Comparison of ENCODE assay signal across 31 mouse cellular contexts in genomic region chr11:72273341-72273740, GRCm38 (mm10). TPM values are rescaled to one million over a fixed set of nuclear protein-coding genes. Genes with fewer than 3 reads are reported as not detected.
DNase-seq lines count a peak whose midpoint lies in the region; ATAC-seq and TF ChIP-seq lines count a peak whose summit lies in the region.
"Had no signal": no experiment of that assay in that cellular context is flagged by ENCODE, and none has a peak within 500 bp of the region (broad histone marks: within the 10 kb centered on the region; RNA-seq: fewer than 3 reads in every experiment).

No protein-coding gene starts in this region.

- no peak for TF ChIP-seq POLR2A in brain, embryonic 14.5 days (IDR thresholded peaks at IDR 0.05; ENCODE audit: borderline replicate concordance, extremely low read depth, insufficient read depth, insufficient read length, poor library complexity, severe bottlenecking)

- H3K9me3 ChIP-seq in heart, embryonic 10.5 days = no peaks in the 10 kb centered on the region
- H3K9me3 ChIP-seq: embryonic facial prominence, embryonic 13.5 days; embryonic facial prominence, embryonic 15.5 days; forebrain, embryonic 10.5 days; forebrain, embryonic 13.5 days; forebrain, embryonic 15.5 days; G1E had no signal

- no peak for TF ChIP-seq CTCF in brain, embryonic 14.5 days (IDR thresholded peaks at IDR 0.05; ENCODE audit: borderline replicate concordance, extremely low read depth, insufficient read depth, insufficient read length)

- ATAC-seq in frontal cortex, adult (ENCODE audit: low TSS enrichment) = peak; percentile 47
- no peak for ATAC-seq in CD4-positive, CD25-positive, alpha-beta regulatory T cell, adult 4 months
- ATAC-seq: activated CD4-positive, CD25-positive, alpha-beta regulatory T cell, adult 4 months; forebrain, embryonic 13.5 days; forebrain, embryonic 15.5 days; Patski had no signal

- peaks cover 8% of the 10 kb centered on the region for H3K4me1 ChIP-seq in heart, embryonic 10.5 days
- H3K4me1 ChIP-seq: embryonic facial prominence, embryonic 13.5 days; embryonic facial prominence, embryonic 15.5 days; forebrain, embryonic 10.5 days; forebrain, embryonic 13.5 days; forebrain, embryonic 15.5 days had no signal

- H3K27me3 ChIP-seq in heart, embryonic 10.5 days (ENCODE audit: insufficient read depth, poor library complexity, severe bottlenecking) = peaks cover 9% of the 10 kb centered on the region
- H3K27me3 ChIP-seq: forebrain, embryonic 15.5 days had no signal

- H3K4me3 ChIP-seq in heart, embryonic 10.5 days = no peak overlapping the region
- H3K4me3 ChIP-seq: embryonic facial prominence, embryonic 13.5 days; embryonic facial prominence, embryonic 15.5 days; erythroblast, embryonic 14.5 days; forebrain, embryonic 10.5 days; forebrain, embryonic 13.5 days; forebrain, embryonic 15.5 days had no signal

- H3K27ac ChIP-seq in heart, embryonic 10.5 days = no peak overlapping the region
- H3K27ac ChIP-seq: embryonic facial prominence, embryonic 13.5 days; embryonic facial prominence, embryonic 15.5 days; forebrain, embryonic 10.5 days; forebrain, embryonic 13.5 days; forebrain, embryonic 15.5 days had no signal

- peak; percentile 49 for DNase-seq in cerebellum, postnatal 10 days
- DNase-seq in cerebellum, postnatal 36 days = no peak
- DNase-seq in frontal cortex, postnatal 10 days (ENCODE audit: low spot score in 2 of 2) = no peak
- DNase-seq in heart, embryonic 10.5 days (ENCODE audit: low spot score) = peak; percentile 51
- no peak for DNase-seq in heart, adult 18-20 months
- peak; percentile 3 for DNase-seq in brain, embryonic 14.5 days (ENCODE audit: low read depth)
- DNase-seq: adrenal gland, adult 8-10 months; adrenal gland, postnatal 25 days; cerebellum, adult 11 months; cerebellum, adult 18-20 months; cerebellum, adult 8-10 months; cerebellum, adult 9-11 months; cerebellum, postnatal 25 days; embryo, embryonic 11 days had no signal

- no peaks in the 10 kb centered on the region for H3K36me3 ChIP-seq in heart, embryonic 10.5 days
- H3K36me3 ChIP-seq: embryonic facial prominence, embryonic 13.5 days; embryonic facial prominence, embryonic 15.5 days; forebrain, embryonic 10.5 days; forebrain, embryonic 15.5 days; G1E had no signal

- 63% methylated on average over 3 of the region's 3 CpGs for WGBS in heart, embryonic 10.5 days

RNA-seq across cellular contexts. Expression of gene Slc13a5, which starts 6.3 kb away (rescaled TPM):
- polyA plus RNA-seq in heart, embryonic 10.5 days (2016; fragmentation: Nextera tagmentation; extraction: Ambion mirVana) = 0.18 and 0.26 TPM in 2 replicates
- total RNA-seq in heart, adult 18-20 months (2021) = not detected
- 0.93 and 2.8 TPM in 2 replicates for polyA plus RNA-seq in brain, embryonic 14.5 days (2012; rRNA removed)
- polyA plus RNA-seq in CD4-positive, CD25-positive, alpha-beta regulatory T cell, adult 4 months (2017; shearing (Covaris generic)) = not detected
- total RNA-seq: adrenal gland, adult 18-20 months; CH12.LX; common myeloid progenitor, adult 5-6 weeks had no signal
- polyA plus RNA-seq: activated CD4-positive, CD25-positive, alpha-beta regulatory T cell, adult 4 months; embryonic facial prominence, embryonic 11.5 days; erythroblast, embryonic 14.5 days; forebrain, embryonic 10.5 days; G1E had no signal

RNA-seq across cellular contexts. Expression of gene Xaf1, which starts 28.1 kb away (rescaled TPM):
- 1.5 and 1.6 TPM in 2 replicates for polyA plus RNA-seq in heart, embryonic 10.5 days (2016; fragmentation: Nextera tagmentation; extraction: Ambion mirVana)
- 10 to 100 TPM in 1 of 2 experiments, 1 to 10 TPM in 1; 9.5 to 10.5 TPM for total RNA-seq in heart, adult 18-20 months (2021)
- 0.62 and 1.4 TPM in 2 replicates for polyA plus RNA-seq in brain, embryonic 14.5 days (2012; rRNA removed)
- polyA plus RNA-seq in CD4-positive, CD25-positive, alpha-beta regulatory T cell, adult 4 months (2017; shearing (Covaris generic)) = 100 to 1,000 TPM in 1 of 2 experiments, 10 to 100 TPM in 1; 97.3 to 116 TPM
- polyA plus RNA-seq: erythroblast, embryonic 14.5 days had no signal

RNA-seq across cellular contexts. Expression of gene Fbxo39, which starts 40.9 kb away (rescaled TPM):
- polyA plus RNA-seq in heart, embryonic 10.5 days (2016; fragmentation: Nextera tagmentation; extraction: Ambion mirVana) = not detected in 2 replicates
- not detected for total RNA-seq in heart, adult 18-20 months (2021)
- polyA plus RNA-seq in brain, embryonic 14.5 days (2012; rRNA removed) = not detected in 2 replicates
- under 1 TPM in 1 of 2 experiments, not detected in 1; 0.96 TPM for polyA plus RNA-seq in CD4-positive, CD25-positive, alpha-beta regulatory T cell, adult 4 months (2017; shearing (Covaris generic))
- total RNA-seq: adrenal gland, adult 18-20 months; adrenal gland, adult 8-10 months; adrenal gland, postnatal 4 days; CH12.LX; common myeloid progenitor, adult 5-6 weeks had no signal
- polyA plus RNA-seq: C2C12; embryonic facial prominence, embryonic 11.5 days; embryonic facial prominence, embryonic 13.5 days; embryonic facial prominence, embryonic 15.5 days; erythroblast, embryonic 14.5 days; forebrain, embryonic 10.5 days; forebrain, embryonic 13.5 days; forebrain, embryonic 15.5 days; G1E; Patski had no signal

RNA-seq across cellular contexts. Expression of gene Med31, which starts 57.9 kb away (rescaled TPM):
- 26.9 and 36.9 TPM in 2 replicates for polyA plus RNA-seq in heart, embryonic 10.5 days (2016; fragmentation: Nextera tagmentation; extraction: Ambion mirVana)
- total RNA-seq in heart, adult 18-20 months (2021) = 10 to 100 TPM; 10.4 to 10.7 TPM
- polyA plus RNA-seq in brain, embryonic 14.5 days (2012; rRNA removed) = 33.8 and 52.6 TPM in 2 replicates
- 10 to 100 TPM; 17.9 to 19.9 TPM for polyA plus RNA-seq in CD4-positive, CD25-positive, alpha-beta regulatory T cell, adult 4 months (2017; shearing (Covaris generic))

Comparison
In these comparisons a context has a peak if more than half of its experiments do, and no peak if none do; other contexts are left out.
1. DNase-seq: peak in cerebellum, postnatal 10 days (2 of 2), heart, embryonic 10.5 days (single experiment) and brain, embryonic 14.5 days (single experiment); none in cerebellum, postnatal 36 days (0 of 2), frontal cortex, postnatal 10 days (0 of 2) and heart, adult 18-20 months (0 of 2).
2. RNA of gene Xaf1, which starts 28.1 kb away (polyA plus RNA-seq): 97.3 to 116 TPM in CD4-positive, CD25-positive, alpha-beta regulatory T cell, adult 4 months; 1.5 to 1.6 TPM in heart, embryonic 10.5 days and 0.62 to 1.4 TPM in brain, embryonic 14.5 days; every median in the first group is over 10 times any median in the second.